Mouse (Mus musculus): Measurements from ENCODE around the gene Uts2b. TPM values are rescaled to one million over a fixed set of nuclear protein-coding genes. Genes with fewer than 3 reads are reported as not detected.
"Not testable (repeated sequence)": the region's sequence is repeated elsewhere in the genome, so short reads cannot be mapped to it uniquely, and the experiment has no call there.

Uts2b gene
- polyA plus RNA-seq, 1 experiment: not detected

- Histone ChIP-seq H3K4me1 (ENCODE audit: control insufficient read depth, insufficient read depth, low read length) (no peaks in the 10 kb centered on the region; the same call in 1 of the 2 replicates), H3K27ac (ENCODE audit: control insufficient read depth, insufficient read depth, low read depth, low read length, poor library complexity) (no peak overlapping the region), H3K4me3 (replicated peaks; ENCODE audit: control insufficient read depth, low read depth, low read length) (no peak overlapping the region)
- WGBS: 77% methylated on average over 7 of the region's 7 CpGs
- no peak for TF ChIP-seq POLR2A (IDR thresholded peaks at IDR 0.05; ENCODE audit: borderline replicate concordance, control insufficient read depth, low read depth, low read length)
- no peak for TF ChIP-seq CTCF (IDR thresholded peaks at IDR 0.05; ENCODE audit: control insufficient read depth, insufficient read depth, low read length)
These were observed 20.0 kb downstream of the Uts2b start for GRCm38 (mm10) chr16:27349878-27350532.

- 82% methylated on average over 2 of the region's 2 CpGs for WGBS
- Histone ChIP-seq H3K4me1 (ENCODE audit: control insufficient read depth, insufficient read depth, low read length) (no peaks in the 10 kb centered on the region; the same call in 1 of the 2 replicates), H3K4me3 (replicated peaks; ENCODE audit: control insufficient read depth, low read depth, low read length) (no peak overlapping the region), H3K27ac (ENCODE audit: control insufficient read depth, insufficient read depth, low read depth, low read length, poor library complexity) (no peak overlapping the region)
- no peak for TF ChIP-seq CTCF (IDR thresholded peaks at IDR 0.05; ENCODE audit: control insufficient read depth, insufficient read depth, low read length)
- TF ChIP-seq POLR2A (IDR thresholded peaks at IDR 0.05; ENCODE audit: borderline replicate concordance, control insufficient read depth, low read depth, low read length): no peak
These were observed 20.8 kb downstream of the Uts2b start for GRCm38 (mm10) chr16:27349235-27349634.

- no peak overlapping the region for H3K27ac ChIP-seq (ENCODE audit: control insufficient read depth, insufficient read depth, low read depth, low read length, poor library complexity)
- no peak overlapping the region for H3K4me3 ChIP-seq (replicated peaks; ENCODE audit: control insufficient read depth, low read depth, low read length)
- H3K4me1 ChIP-seq (ENCODE audit: control insufficient read depth, insufficient read depth, low read length): no peaks in the 10 kb centered on the region; the same call in 1 of the 2 replicates
- WGBS: 64% methylated on average over 1 of the region's 1 CpGs
- no peak for TF ChIP-seq POLR2A (IDR thresholded peaks at IDR 0.05; ENCODE audit: borderline replicate concordance, control insufficient read depth, low read depth, low read length)
- TF ChIP-seq CTCF (IDR thresholded peaks at IDR 0.05; ENCODE audit: control insufficient read depth, insufficient read depth, low read length): no peak
These were observed 21.7 kb downstream of the Uts2b start for GRCm38 (mm10) chr16:27348359-27348758.

GRCm38 (mm10) chr16:27347521-27347920 is 22.5 kb downstream of the Uts2b start:
- no peak for TF ChIP-seq POLR2A (IDR thresholded peaks at IDR 0.05; ENCODE audit: borderline replicate concordance, control insufficient read depth, low read depth, low read length)
- TF ChIP-seq CTCF (IDR thresholded peaks at IDR 0.05; ENCODE audit: control insufficient read depth, insufficient read depth, low read length): no peak
- WGBS: 56% methylated on average over 3 of the region's 3 CpGs
- Histone ChIP-seq H3K4me3 (replicated peaks; ENCODE audit: control insufficient read depth, low read depth, low read length) (no peak overlapping the region), H3K27ac (ENCODE audit: control insufficient read depth, insufficient read depth, low read depth, low read length, poor library complexity) (no peak overlapping the region), H3K4me1 (ENCODE audit: control insufficient read depth, insufficient read depth, low read length) (no peaks in the 10 kb centered on the region; the same call in 1 of the 2 replicates)

- Histone ChIP-seq H3K4me3 (replicated peaks; ENCODE audit: control insufficient read depth, low read depth, low read length) (no peak overlapping the region), H3K4me1 (ENCODE audit: control insufficient read depth, insufficient read depth, low read length) (no peaks in the 10 kb centered on the region), H3K27ac (ENCODE audit: control insufficient read depth, insufficient read depth, low read depth, low read length, poor library complexity) (no peak overlapping the region)
- WGBS: 82% methylated on average over 2 of the region's 2 CpGs
- TF ChIP-seq CTCF (IDR thresholded peaks at IDR 0.05; ENCODE audit: control insufficient read depth, insufficient read depth, low read length) (no peak), POLR2A (IDR thresholded peaks at IDR 0.05; ENCODE audit: borderline replicate concordance, control insufficient read depth, low read depth, low read length) (no peak)
These were observed 43.6 kb downstream of the Uts2b start for GRCm38 (mm10) chr16:27326463-27326862.

- H3K27ac ChIP-seq (ENCODE audit: control insufficient read depth, insufficient read depth, low read depth, low read length, poor library complexity): no peak overlapping the region
- no peaks in the 10 kb centered on the region for H3K4me1 ChIP-seq (ENCODE audit: control insufficient read depth, insufficient read depth, low read length)
- no peak for TF ChIP-seq CTCF (IDR thresholded peaks at IDR 0.05; ENCODE audit: control insufficient read depth, insufficient read depth, low read length)
- no peak for TF ChIP-seq POLR2A (IDR thresholded peaks at IDR 0.05; ENCODE audit: borderline replicate concordance, control insufficient read depth, low read depth, low read length)
- H3K4me3 ChIP-seq (replicated peaks; ENCODE audit: control insufficient read depth, low read depth, low read length): no peak overlapping the region
These were observed 48.0 kb downstream of the Uts2b start for GRCm38 (mm10) chr16:27322047-27322446.

- H3K27ac ChIP-seq (ENCODE audit: control insufficient read depth, insufficient read depth, low read depth, low read length, poor library complexity): no peak overlapping the region
- TF ChIP-seq CTCF (IDR thresholded peaks at IDR 0.05; ENCODE audit: control insufficient read depth, insufficient read depth, low read length) (no peak), POLR2A (IDR thresholded peaks at IDR 0.05; ENCODE audit: borderline replicate concordance, control insufficient read depth, low read depth, low read length) (no peak)
- 79% methylated on average over 1 of the region's 1 CpGs for WGBS
- H3K4me1 ChIP-seq (ENCODE audit: control insufficient read depth, insufficient read depth, low read length): no peaks in the 10 kb centered on the region
- no peak overlapping the region for H3K4me3 ChIP-seq (replicated peaks; ENCODE audit: control insufficient read depth, low read depth, low read length)
These were observed 50.9 kb downstream of the Uts2b start for GRCm38 (mm10) chr16:27319099-27319498.

- not testable (repeated sequence) for H3K4me3 ChIP-seq (replicated peaks; ENCODE audit: control insufficient read depth, low read depth, low read length); H3K27ac ChIP-seq (ENCODE audit: control insufficient read depth, insufficient read depth, low read depth, low read length, poor library complexity); H3K4me1 ChIP-seq (ENCODE audit: control insufficient read depth, insufficient read depth, low read length)
- 63% methylated on average over 4 of the region's 4 CpGs for WGBS
These were observed 62.9 kb downstream of the Uts2b start, which contains the start of gene Ostn for GRCm38 (mm10) chr16:27307189-27307588. Ostn (plus strand) TSS chr16:27307489.

Other genes starting within 250 kb of the Uts2b start
- 0.68 TPM in 1 of 2 replicates, not detected in the other for gene Ostn, start 62.8 kb downstream of the Uts2b start, polyA plus RNA-seq (2011; ENCODE audit: insufficient read depth, insufficient read length, low replicate concordance, missing spikeins)
- gene Ccdc50, start 18.6 kb upstream of the Uts2b start, polyA plus RNA-seq (2011; ENCODE audit: insufficient read depth, insufficient read length, low replicate concordance, missing spikeins): 8.3 and 8.9 TPM in 2 replicates